15 mouse cellular contexts compared by ENCODE assay signal in genomic region chr7:132815081-132815480, GRCm38 (mm10). TPM values are rescaled to one million over a fixed set of nuclear protein-coding genes. Genes with fewer than 3 reads are reported as not detected.
DNase-seq lines count a peak whose midpoint lies in the region; ATAC-seq and TF ChIP-seq lines count a peak whose summit lies in the region.
"Had no signal": no experiment of that assay in that cellular context is flagged by ENCODE, and none has a peak within 500 bp of the region (broad histone marks: within the 10 kb centered on the region; RNA-seq: fewer than 3 reads in every experiment).

No protein-coding gene starts in this region.

- no peaks in the 10 kb centered on the region for H3K27me3 ChIP-seq in lung, postnatal 0 days (replicated peaks; ENCODE audit: insufficient read depth, low read length)
- H3K27me3 ChIP-seq: heart, embryonic 15.5 days had no signal

- DNase-seq in gastrocnemius, adult 2 months, result no peak
- no peak for DNase-seq in gastrocnemius, adult 8-10 months (ENCODE audit: low spot score in 2 of 2)
- DNase-seq in lung, postnatal 0 days (ENCODE audit: low spot score), result peak; percentile 43
- no peak for DNase-seq in lung, postnatal 10 days
- DNase-seq in embryo, embryonic 11 days, result peak; percentile 67
- peak; percentile 63 for DNase-seq in mesoderm, embryonic 11.5 days (ENCODE audit: low read depth, low spot score)
- no peak for DNase-seq in left cerebral cortex, adult 2 months (ENCODE audit: extremely low spot score in 1 of 2, low spot score in 2 of 2)
- DNase-seq in urinary bladder, postnatal 25 days (ENCODE audit: low spot score), result no peak
- DNase-seq: cerebellum, postnatal 14 days; gastrocnemius, postnatal 25 days; kidney, postnatal 4 days; right cerebral cortex, postnatal 14 days; thymus, postnatal 4 days had no signal

- peaks cover 8% of the 10 kb centered on the region for H3K4me1 ChIP-seq in lung, postnatal 0 days (ENCODE audit: insufficient read depth, low read depth, low read length)

- intact Hi-C loops in gastrocnemius, adult 2 months (cut with DNase I), result loop anchor here (5.0 to 10.0 kb wide), 2 partner anchors 77 to 240 kb away; partner anchors contain the start of gene Oat
- intact Hi-C loops in left cerebral cortex, adult 2 months (cut with DNase I), result no loop called here

- ATAC-seq in lung, postnatal 0 days, result no peak
- ATAC-seq: inflammation-experienced regulatory T-cells, adult 6 months had no signal

- TF ChIP-seq EP300 in lung, postnatal 0 days (IDR thresholded peaks at IDR 0.05), result no peak

- H3K9me3 ChIP-seq in lung, postnatal 0 days (ENCODE audit: low read length), result no peaks in the 10 kb centered on the region
- H3K9me3 ChIP-seq: heart, embryonic 15.5 days had no signal

- WGBS in lung, postnatal 0 days, result 60% methylated on average over 5 of the region's 5 CpGs

- no peaks in the 10 kb centered on the region for H3K36me3 ChIP-seq in lung, postnatal 0 days (ENCODE audit: insufficient read depth, low read length)
- H3K36me3 ChIP-seq: heart, embryonic 15.5 days had no signal

- peak; percentile 30 for TF ChIP-seq CTCF in gastrocnemius, adult 2 months (IDR thresholded peaks at IDR 0.05)
- TF ChIP-seq CTCF in lung, postnatal 0 days (IDR thresholded peaks at IDR 0.05), result peak; percentile 43
- no peak; the same call in 1 of the 2 replicates for TF ChIP-seq CTCF in left cerebral cortex, adult 2 months (IDR thresholded peaks at IDR 0.05)

- H3K27ac ChIP-seq in gastrocnemius, adult 2 months, result no peak overlapping the region
- no peak overlapping the region for H3K27ac ChIP-seq in lung, postnatal 0 days (ENCODE audit: low read length)
- no peak overlapping the region for H3K27ac ChIP-seq in left cerebral cortex, adult 2 months

- H3K4me3 ChIP-seq in gastrocnemius, adult 2 months, result no peak overlapping the region
- H3K4me3 ChIP-seq in lung, postnatal 0 days (ENCODE audit: low read depth, low read length), result no peak overlapping the region
- H3K4me3 ChIP-seq in left cerebral cortex, adult 2 months, result no peak overlapping the region
- H3K4me3 ChIP-seq: heart, embryonic 15.5 days had no signal

- H3K4me2 ChIP-seq in lung, postnatal 0 days (replicated peaks; ENCODE audit: low read depth, low read length), result no peak overlapping the region

- no peak overlapping the region for H3K9ac ChIP-seq in lung, postnatal 0 days (replicated peaks; ENCODE audit: low read depth)
- H3K9ac ChIP-seq: heart, embryonic 15.5 days had no signal

RNA-seq across cellular contexts. Expression of gene Fam53b, which starts 1.4 kb away (rescaled TPM):
- total RNA-seq in gastrocnemius, adult 2 months (2021), result 10 to 100 TPM; 15.3 to 27.4 TPM
- total RNA-seq in gastrocnemius, adult 8-10 months (2022), result 10 to 100 TPM; 17.4 to 31.8 (median 21.1) TPM
- polyA plus RNA-seq in lung, postnatal 0 days (2015; fragmentation: Nextera tagmentation; extraction: Ambion mirVana), result 27.2 and 31.2 TPM in 2 replicates
- 10 to 100 TPM; 57.1 to 75.2 TPM for total RNA-seq in left cerebral cortex, adult 2 months (2021)

RNA-seq across cellular contexts. Expression of gene Eef1akmt2, which starts 37.4 kb away (rescaled TPM):
- 1 to 10 TPM; 5.9 to 6.2 TPM for total RNA-seq in gastrocnemius, adult 2 months (2021)
- total RNA-seq in gastrocnemius, adult 8-10 months (2022), result 1 to 10 TPM; 4.6 to 9.0 (median 5.9) TPM
- polyA plus RNA-seq in lung, postnatal 0 days (2015; fragmentation: Nextera tagmentation; extraction: Ambion mirVana), result 34.5 and 37.2 TPM in 2 replicates
- total RNA-seq in left cerebral cortex, adult 2 months (2021), result 10 to 100 TPM; 33.2 to 33.8 TPM

RNA-seq across cellular contexts. Expression of gene Abraxas2, which starts 43.9 kb away (rescaled TPM):
- total RNA-seq in gastrocnemius, adult 2 months (2021), result 10 to 100 TPM; 24.0 to 24.1 TPM
- total RNA-seq in gastrocnemius, adult 8-10 months (2022), result 10 to 100 TPM; 21.9 to 24.0 (median 22.7) TPM
- 26.7 and 27.1 TPM in 2 replicates for polyA plus RNA-seq in lung, postnatal 0 days (2015; fragmentation: Nextera tagmentation; extraction: Ambion mirVana)
- 10 to 100 TPM; 26.6 to 27.6 TPM for total RNA-seq in left cerebral cortex, adult 2 months (2021)

Comparison
In these comparisons a context has a peak if more than half of its experiments do, and no peak if none do; other contexts are left out.
1. DNase-seq: peak in lung, postnatal 0 days (single experiment), embryo, embryonic 11 days (single experiment) and mesoderm, embryonic 11.5 days (single experiment); none in gastrocnemius, adult 2 months (single experiment), gastrocnemius, adult 8-10 months (0 of 2), lung, postnatal 10 days (single experiment), left cerebral cortex, adult 2 months (0 of 2) and urinary bladder, postnatal 25 days (single experiment).